Mouse (Mus musculus): ENCODE measurements around the gene Zdhhc24. TPM values are rescaled to one million over a fixed set of nuclear protein-coding genes. Genes with fewer than 3 reads are reported as not detected.

Gene Zdhhc24
- not detected in 2 replicates for polyA plus RNA-seq (2012; ENCODE audit: insufficient read depth, insufficient read length, low replicate concordance, missing spikeins)

- TF ChIP-seq CTCF (IDR thresholded peaks at IDR 0.05; ENCODE audit: insufficient read depth, low read depth, low read length): no peak
- peak; percentile 67; the same call in 1 of the 2 replicates for TF ChIP-seq POLR2A (IDR thresholded peaks at IDR 0.05; ENCODE audit: insufficient read depth, low read depth, low read length)
- H3K4me1 ChIP-seq (ENCODE audit: control insufficient read depth, insufficient read depth, low read length): peaks cover 17% of the 10 kb centered on the region
- H3K27ac ChIP-seq (ENCODE audit: insufficient read depth, low read depth, low read length): no peak within 1 kb of the TSS
- H3K4me3 ChIP-seq (ENCODE audit: insufficient read depth, low read depth, low read length): peak within 1 kb of the TSS; percentile 66
- under 1% methylated on average over 52 of the region's 52 CpGs for WGBS
Measured at GRCm38 (mm10) chr19:4878405-4879323, at the start of gene Zdhhc24. TSS of gene Zdhhc24 (plus strand) at chr19:4878668.

GRCm38 (mm10) chr19:4829156-4829555, 49.3 kb upstream of the Zdhhc24 start:
- Histone ChIP-seq H3K27ac (ENCODE audit: insufficient read depth, low read depth, low read length) (no peak overlapping the region), H3K4me3 (ENCODE audit: insufficient read depth, low read depth, low read length) (no peak overlapping the region), H3K4me1 (ENCODE audit: control insufficient read depth, insufficient read depth, low read length) (no peaks in the 10 kb centered on the region; the same call in 1 of the 2 replicates)
- WGBS: 40% methylated on average over 7 of the region's 7 CpGs
- no peak for TF ChIP-seq CTCF (IDR thresholded peaks at IDR 0.05; ENCODE audit: insufficient read depth, low read depth, low read length)
- no peak for TF ChIP-seq POLR2A (IDR thresholded peaks at IDR 0.05; ENCODE audit: insufficient read depth, low read depth, low read length)

- Histone ChIP-seq H3K4me3 (ENCODE audit: insufficient read depth, low read depth, low read length) (no peak overlapping the region), H3K4me1 (ENCODE audit: control insufficient read depth, insufficient read depth, low read length) (no peaks in the 10 kb centered on the region; the same call in 1 of the 2 replicates), H3K27ac (ENCODE audit: insufficient read depth, low read depth, low read length) (no peak overlapping the region)
- WGBS: 89% methylated on average over 8 of the region's 8 CpGs
- TF ChIP-seq CTCF (IDR thresholded peaks at IDR 0.05; ENCODE audit: insufficient read depth, low read depth, low read length) (no peak), POLR2A (IDR thresholded peaks at IDR 0.05; ENCODE audit: insufficient read depth, low read depth, low read length) (no peak)
Measured at GRCm38 (mm10) chr19:4833977-4834376, 44.5 kb upstream of the Zdhhc24 start.

GRCm38 (mm10) chr19:4836096-4836495, 42.4 kb upstream of the Zdhhc24 start:
- no peak for TF ChIP-seq CTCF (IDR thresholded peaks at IDR 0.05; ENCODE audit: insufficient read depth, low read depth, low read length)
- no peak for TF ChIP-seq POLR2A (IDR thresholded peaks at IDR 0.05; ENCODE audit: insufficient read depth, low read depth, low read length)
- Histone ChIP-seq H3K4me1 (ENCODE audit: control insufficient read depth, insufficient read depth, low read length) (peaks cover 6% of the 10 kb centered on the region), H3K4me3 (ENCODE audit: insufficient read depth, low read depth, low read length) (no peak overlapping the region), H3K27ac (ENCODE audit: insufficient read depth, low read depth, low read length) (no peak overlapping the region)
- 74% methylated on average over 2 of the region's 2 CpGs for WGBS

- Histone ChIP-seq H3K27ac (ENCODE audit: insufficient read depth, low read depth, low read length) (no peak overlapping the region), H3K4me1 (ENCODE audit: control insufficient read depth, insufficient read depth, low read length) (peaks cover 6% of the 10 kb centered on the region), H3K4me3 (ENCODE audit: insufficient read depth, low read depth, low read length) (no peak overlapping the region)
- TF ChIP-seq CTCF (IDR thresholded peaks at IDR 0.05; ENCODE audit: insufficient read depth, low read depth, low read length) (no peak), POLR2A (IDR thresholded peaks at IDR 0.05; ENCODE audit: insufficient read depth, low read depth, low read length) (no peak)
- 95% methylated on average over 6 of the region's 6 CpGs for WGBS
Measured at GRCm38 (mm10) chr19:4837049-4837448, 41.4 kb upstream of the Zdhhc24 start.

GRCm38 (mm10) chr19:4838526-4839140, 39.8 kb upstream of the Zdhhc24 start:
- WGBS: 18% methylated on average over 10 of the region's 10 CpGs
- Histone ChIP-seq H3K4me3 (ENCODE audit: insufficient read depth, low read depth, low read length) (peak overlapping the region; percentile 60), H3K4me1 (ENCODE audit: control insufficient read depth, insufficient read depth, low read length) (peaks cover 6% of the 10 kb centered on the region; the same call in 1 of the 2 replicates), H3K27ac (ENCODE audit: insufficient read depth, low read depth, low read length) (0 out of 2 replicates have a peak overlapping the region, but pooled peaks have one; percentile 8)
- no peak for TF ChIP-seq POLR2A (IDR thresholded peaks at IDR 0.05; ENCODE audit: insufficient read depth, low read depth, low read length)

- WGBS: under 1% methylated on average over 25 of the region's 25 CpGs
- Histone ChIP-seq H3K27ac (ENCODE audit: insufficient read depth, low read depth, low read length) (0 out of 2 replicates have a peak within 1 kb of the TSS, but pooled peaks have one; percentile 8), H3K4me3 (ENCODE audit: insufficient read depth, low read depth, low read length) (peak within 1 kb of the TSS; percentile 60), H3K4me1 (ENCODE audit: control insufficient read depth, insufficient read depth, low read length) (peaks cover 6% of the 10 kb centered on the region; the same call in 1 of the 2 replicates)
- TF ChIP-seq POLR2A (IDR thresholded peaks at IDR 0.05; ENCODE audit: insufficient read depth, low read depth, low read length) (no peak), CTCF (IDR thresholded peaks at IDR 0.05; ENCODE audit: insufficient read depth, low read depth, low read length) (no peak)
Measured at GRCm38 (mm10) chr19:4839149-4839548, 39.3 kb upstream of the Zdhhc24 start, which contains the start of the genes Ccs and Ccdc87. TSS of gene Ccs (minus strand) at chr19:4839332. TSS of gene Ccdc87 (plus strand) at chr19:4839366.

- WGBS: 83% methylated on average over 9 of the region's 9 CpGs
- TF ChIP-seq POLR2A (IDR thresholded peaks at IDR 0.05; ENCODE audit: insufficient read depth, low read depth, low read length): no peak
- TF ChIP-seq CTCF (IDR thresholded peaks at IDR 0.05; ENCODE audit: insufficient read depth, low read depth, low read length): no peak
- H3K4me1 ChIP-seq (ENCODE audit: control insufficient read depth, insufficient read depth, low read length): peaks cover 6% of the 10 kb centered on the region; the same call in 1 of the 2 replicates
- H3K27ac ChIP-seq (ENCODE audit: insufficient read depth, low read depth, low read length): no peak overlapping the region
- no peak overlapping the region for H3K4me3 ChIP-seq (ENCODE audit: insufficient read depth, low read depth, low read length)
Measured at GRCm38 (mm10) chr19:4840848-4841247, 37.6 kb upstream of the Zdhhc24 start.
